Mouse (Mus musculus) layer of hippocampus, adult 11-12 months (tissue): ENCODE data around the gene Cd180.
"Not testable (repeated sequence)": the region's sequence is repeated elsewhere in the genome, so short reads cannot be mapped to it uniquely, and the experiment has no call there.

ENCODE experiments used
- DNase-seq: peaks from one replicate; pipeline ENCODE4 v3.0.0; 2022; ENCODE audit warnings: low spot score

Cd180 gene

GRCm38 (mm10) chr13:102678482-102678881 lies 14.9 kb upstream of the Cd180 start:
- DNase-seq, result peak; percentile 89

- no peak for DNase-seq
These were observed 8.5 kb upstream of the Cd180 start for GRCm38 (mm10) chr13:102684890-102685289.

GRCm38 (mm10) chr13:102688121-102688520 lies 5.2 kb upstream of the Cd180 start:
- no peak for DNase-seq

GRCm38 (mm10) chr13:102689201-102690090 lies 3.9 kb upstream of the Cd180 start:
- no peak for DNase-seq

- no peak for DNase-seq
These were observed 3.2 kb upstream of the Cd180 start for GRCm38 (mm10) chr13:102690184-102690583.

GRCm38 (mm10) chr13:102691408-102692150 lies 1.8 kb upstream of the Cd180 start:
- no peak for DNase-seq

- DNase-seq, result no peak
These were observed 796 bp downstream of the Cd180 start for GRCm38 (mm10) chr13:102694154-102694553.

- DNase-seq, result peak; percentile 30
These were observed 2.0 kb downstream of the Cd180 start for GRCm38 (mm10) chr13:102695121-102695905.

GRCm38 (mm10) chr13:102698335-102698734 lies 5.0 kb downstream of the Cd180 start:
- DNase-seq, result no peak

- DNase-seq, result peak; percentile 54
These were observed 5.5 kb downstream of the Cd180 start for GRCm38 (mm10) chr13:102698751-102699323.

- no peak for DNase-seq
These were observed 6.8 kb downstream of the Cd180 start for GRCm38 (mm10) chr13:102700176-102700575.

GRCm38 (mm10) chr13:102700744-102701143 lies 7.4 kb downstream of the Cd180 start:
- DNase-seq, result no peak

- DNase-seq, result no peak
These were observed 23.6 kb downstream of the Cd180 start for GRCm38 (mm10) chr13:102716973-102717372.

GRCm38 (mm10) chr13:102725416-102725815 lies 32.1 kb downstream of the Cd180 start:
- DNase-seq, result no peak

GRCm38 (mm10) chr13:102725906-102726305 lies 32.5 kb downstream of the Cd180 start:
- no peak for DNase-seq

GRCm38 (mm10) chr13:102726876-102727275 lies 33.5 kb downstream of the Cd180 start:
- no peak for DNase-seq

GRCm38 (mm10) chr13:102728035-102728434 lies 34.7 kb downstream of the Cd180 start:
- no peak for DNase-seq

GRCm38 (mm10) chr13:102728951-102729350 lies 35.6 kb downstream of the Cd180 start:
- not testable (repeated sequence) for DNase-seq

GRCm38 (mm10) chr13:102733063-102733462 lies 39.7 kb downstream of the Cd180 start:
- DNase-seq, result no peak

- DNase-seq, result no peak
These were observed 44.5 kb downstream of the Cd180 start for GRCm38 (mm10) chr13:102737811-102738210.

GRCm38 (mm10) chr13:102739720-102740535 lies 46.6 kb downstream of the Cd180 start:
- DNase-seq, result no peak
